Mouse (Mus musculus) T-cell, adult 2 months (primary cell): Measurements from ENCODE around the gene Gsto1.
"Not testable (repeated sequence)": the region's sequence is repeated elsewhere in the genome, so short reads cannot be mapped to it uniquely, and the experiment has no call there.

Experiments used
- DNase-seq: peaks from one replicate; pipeline ENCODE4 v3.0.0; 2022; ENCODE audit warnings: low spot score

Gene Gsto1

DNA sequence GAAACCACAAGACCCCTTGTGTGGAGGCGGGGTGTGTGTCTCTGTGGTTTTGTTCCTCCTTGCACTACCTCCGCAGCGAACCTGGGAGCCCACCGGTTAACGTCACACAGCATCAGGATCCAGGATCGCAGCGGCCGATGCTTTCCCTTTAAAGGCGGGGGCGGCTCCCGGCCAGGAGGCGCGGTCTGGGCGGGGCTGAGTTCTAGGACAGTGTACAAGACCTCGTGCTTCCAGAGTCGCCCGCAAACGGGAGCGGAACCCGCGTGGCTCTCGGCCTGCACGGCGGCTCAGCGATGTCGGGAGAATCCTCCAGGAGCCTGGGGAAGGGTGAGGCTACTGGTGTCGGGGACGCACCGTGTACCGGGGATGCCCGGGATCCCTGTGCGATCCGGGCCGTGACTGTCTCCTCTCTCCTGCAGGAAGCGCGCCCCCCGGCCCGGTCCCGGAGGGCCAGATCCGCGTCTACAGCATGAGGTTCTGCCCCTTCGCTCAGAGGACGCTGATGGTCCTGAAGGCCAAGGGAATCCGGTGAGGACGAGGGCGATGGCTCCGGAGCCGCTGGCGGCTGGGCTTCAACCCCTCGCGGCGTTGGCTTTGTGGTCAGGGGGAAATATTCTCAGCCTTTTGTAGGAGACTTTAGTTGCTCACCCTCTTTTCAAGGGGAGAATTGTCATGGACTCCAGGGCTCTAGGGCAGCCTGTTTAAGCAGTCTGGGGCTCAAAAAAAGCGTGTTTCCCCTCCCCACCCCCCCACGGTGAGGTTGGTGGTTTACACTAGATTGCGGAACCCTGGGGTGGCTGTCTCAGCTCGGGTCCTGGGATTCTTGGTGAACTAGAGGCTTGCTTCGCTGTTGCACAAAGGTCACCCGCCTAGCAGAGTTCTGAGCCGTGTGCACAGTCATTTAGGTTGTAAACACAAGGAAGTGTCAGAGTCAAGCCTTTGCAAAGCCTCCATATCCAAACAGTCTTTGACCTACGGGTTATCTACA, at the start of gene Gsto1:
TSS of gene Gsto1 (plus strand) at position 175 of the 988 bp plus-strand sequence.
- peak; percentile 63 for DNase-seq

DNA sequence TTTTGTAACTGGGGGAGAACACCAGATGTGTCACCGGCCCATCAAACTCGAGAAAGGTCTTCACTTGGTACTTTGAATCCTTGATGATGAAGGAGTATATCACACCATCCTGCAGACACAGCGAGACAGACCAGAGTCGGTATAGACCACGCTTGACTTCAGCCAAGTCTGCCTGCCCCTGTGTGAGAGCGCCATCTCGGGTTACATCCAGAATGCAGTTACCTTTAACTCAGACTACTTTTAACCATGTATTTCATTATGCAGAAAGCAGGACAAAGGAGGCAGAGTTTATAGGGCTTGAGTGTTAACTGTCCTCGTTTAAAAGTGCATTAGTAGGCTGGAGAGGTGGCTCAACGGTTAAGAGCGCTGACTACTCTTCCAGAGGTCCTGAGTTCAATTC, 42.7 kb upstream of the Gsto1 start:
- no peak for DNase-seq

DNA sequence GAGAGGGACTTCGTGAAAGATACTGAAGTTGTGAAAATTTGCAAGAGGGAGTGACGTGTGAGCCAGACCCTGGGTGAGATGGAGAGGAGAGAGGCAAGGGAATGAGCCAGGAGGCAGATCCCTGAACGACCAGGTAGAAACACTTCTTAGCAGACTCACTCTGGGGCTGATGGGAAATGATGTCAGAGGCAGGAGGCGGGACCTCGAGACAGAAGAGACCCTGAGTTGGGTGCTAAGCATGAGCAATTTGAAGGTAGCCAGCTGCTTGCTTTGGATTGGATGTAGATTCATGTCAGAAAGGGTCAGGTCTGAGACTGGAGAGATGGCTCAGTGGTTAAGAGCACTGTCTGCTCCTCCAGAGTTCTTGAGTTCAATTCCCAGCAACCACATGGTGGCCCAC, 40.0 kb upstream of the Gsto1 start:
- DNase-seq = no peak

DNA sequence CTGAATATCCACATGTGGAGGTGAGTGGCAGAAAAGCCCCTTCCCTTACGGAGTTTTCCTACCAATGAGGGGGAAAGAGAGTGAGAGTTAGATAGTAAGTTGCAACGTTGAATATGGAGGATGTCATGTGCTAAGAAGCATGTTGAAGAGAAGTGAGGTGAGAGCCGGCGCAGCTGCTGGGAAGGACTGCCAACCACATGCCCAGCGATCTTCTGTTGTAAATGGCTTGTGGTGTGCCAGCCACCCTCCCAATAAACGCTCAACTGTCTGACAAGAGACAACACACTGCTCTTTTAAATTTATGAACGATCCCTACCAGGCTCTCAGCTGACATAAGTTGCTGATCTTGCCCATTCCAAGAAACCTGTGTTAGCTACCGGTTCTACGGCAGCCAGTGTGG, 37.1 kb upstream of the Gsto1 start:
- DNase-seq = no peak

DNA sequence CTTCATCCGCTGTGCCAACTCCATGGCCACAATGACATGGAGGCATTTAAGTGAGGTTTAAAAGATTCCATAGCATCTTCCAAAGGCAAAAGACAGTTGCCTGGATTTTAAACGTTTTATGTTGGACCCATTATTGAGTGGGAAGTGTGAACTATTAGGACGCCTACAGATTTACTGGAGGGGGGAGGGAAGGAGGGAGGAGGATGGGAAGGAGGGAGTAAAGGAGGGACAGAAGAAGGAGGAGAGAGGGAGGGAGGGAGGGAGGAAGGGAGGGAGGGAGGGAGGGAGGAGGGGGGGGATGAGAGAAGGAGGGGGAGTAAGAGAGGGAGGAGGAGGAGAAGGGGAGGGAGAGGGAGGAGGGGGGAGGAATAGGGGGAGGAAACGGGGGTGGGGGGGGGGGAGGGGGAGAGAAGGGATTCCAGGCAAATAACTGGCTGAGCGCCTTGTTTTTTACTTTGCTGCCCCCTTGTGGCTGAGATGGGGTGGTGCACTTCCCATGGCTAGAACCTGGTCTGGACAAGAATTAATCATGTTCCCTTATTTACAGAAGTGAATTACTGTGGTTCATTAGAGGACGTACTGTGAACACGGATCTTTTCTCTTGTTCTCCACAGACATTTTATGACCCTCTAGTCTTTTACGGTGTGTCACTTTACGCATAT, 33.8 kb upstream of the Gsto1 start:
- DNase-seq = peak; percentile 48

DNA sequence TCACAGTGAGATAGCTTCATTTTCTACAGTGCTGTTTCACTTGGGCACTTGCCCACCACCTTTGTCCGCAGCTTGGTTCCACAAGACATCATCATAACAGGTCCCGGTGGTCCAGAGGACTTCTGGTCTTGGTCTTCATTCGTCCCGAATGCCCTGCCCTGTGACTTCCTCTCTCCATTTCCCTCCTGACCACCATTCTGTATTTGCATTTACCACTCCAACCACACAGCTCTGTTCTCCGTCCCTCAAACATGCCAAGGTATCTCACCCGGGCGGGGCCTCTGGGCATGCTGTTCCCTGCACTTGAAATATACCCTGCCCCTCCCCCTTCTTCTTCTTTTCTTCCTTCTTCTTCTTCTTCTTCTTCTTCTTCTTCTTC, 33.3 kb upstream of the Gsto1 start:
- no peak for DNase-seq

DNA sequence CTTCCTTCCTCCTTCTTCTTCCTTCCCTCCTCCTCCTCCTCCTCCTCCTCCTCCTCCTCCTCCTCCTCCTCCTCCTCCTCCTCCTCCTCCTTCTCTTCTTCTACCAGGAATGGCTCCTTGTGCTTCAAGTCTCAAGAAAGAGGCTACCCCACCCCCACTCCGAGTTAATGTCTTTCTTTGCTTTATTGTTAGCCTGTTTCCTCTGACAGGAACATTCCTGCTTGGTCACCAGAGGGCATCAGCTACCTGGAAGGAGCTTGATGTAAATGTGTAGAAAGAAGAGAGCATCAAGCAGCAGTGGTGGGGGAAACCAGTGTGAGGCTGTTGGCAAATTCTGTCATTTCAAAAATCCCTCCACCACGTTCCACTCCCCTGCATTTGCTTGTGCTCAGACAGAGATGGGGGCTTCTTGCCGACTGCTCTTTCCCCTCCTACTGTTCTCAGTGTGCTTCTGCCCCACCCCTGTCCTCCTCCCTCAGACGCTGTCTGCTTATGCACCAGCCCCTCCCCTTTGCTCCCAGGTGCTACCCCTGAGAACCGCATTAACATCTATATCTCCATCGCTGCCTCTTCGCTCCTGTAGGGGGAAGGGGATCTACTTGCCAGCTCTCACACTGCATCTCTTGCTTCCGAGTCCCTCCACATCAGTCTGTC, 32.5 kb upstream of the Gsto1 start:
- no peak for DNase-seq

DNA sequence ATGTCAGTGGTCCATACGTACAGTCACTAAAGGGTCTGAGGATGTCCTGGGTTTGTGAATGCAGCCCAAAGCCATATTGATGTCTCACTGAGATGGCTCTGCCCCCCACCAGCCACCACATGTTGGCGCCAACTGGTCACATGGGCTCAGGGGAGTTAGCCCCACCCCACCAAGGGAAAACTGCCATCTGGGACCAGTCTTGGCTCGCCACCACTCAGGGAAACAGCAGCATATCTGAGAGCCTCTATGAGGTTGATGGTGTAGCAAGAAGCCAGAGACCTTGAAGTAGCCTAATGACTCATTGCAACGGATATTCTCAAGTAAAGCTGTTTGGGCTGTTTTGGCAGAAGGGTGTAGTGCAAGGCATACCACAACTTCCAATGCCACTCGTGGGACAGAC, 30.7 kb upstream of the Gsto1 start:
- DNase-seq = no peak

DNA sequence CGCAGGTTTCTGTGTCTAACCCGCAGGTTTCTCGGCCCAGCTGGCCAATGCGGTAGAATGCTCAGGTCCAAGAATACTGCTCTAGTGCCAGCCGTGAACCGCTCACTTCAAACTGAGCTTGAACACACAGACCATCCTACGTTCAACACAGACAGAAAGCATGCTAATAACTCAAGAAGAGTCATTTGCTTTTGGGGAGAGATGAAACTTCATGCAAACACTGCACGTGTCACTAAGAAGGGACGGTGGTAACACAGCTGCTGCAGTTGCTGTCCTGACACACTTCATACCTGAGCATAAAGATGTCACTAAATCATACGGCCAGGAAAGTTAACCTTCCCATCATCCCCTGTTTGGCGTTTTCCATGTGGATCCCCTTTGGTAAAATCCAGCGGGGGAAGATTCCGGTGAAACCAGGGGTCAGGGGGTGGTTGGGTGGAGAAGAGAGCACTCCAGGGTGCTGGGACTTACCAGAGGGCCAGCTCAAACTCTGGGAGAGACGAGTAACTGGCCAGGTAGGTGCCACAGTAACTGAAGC, 24.8 kb upstream of the Gsto1 start:
- no peak for DNase-seq

DNA sequence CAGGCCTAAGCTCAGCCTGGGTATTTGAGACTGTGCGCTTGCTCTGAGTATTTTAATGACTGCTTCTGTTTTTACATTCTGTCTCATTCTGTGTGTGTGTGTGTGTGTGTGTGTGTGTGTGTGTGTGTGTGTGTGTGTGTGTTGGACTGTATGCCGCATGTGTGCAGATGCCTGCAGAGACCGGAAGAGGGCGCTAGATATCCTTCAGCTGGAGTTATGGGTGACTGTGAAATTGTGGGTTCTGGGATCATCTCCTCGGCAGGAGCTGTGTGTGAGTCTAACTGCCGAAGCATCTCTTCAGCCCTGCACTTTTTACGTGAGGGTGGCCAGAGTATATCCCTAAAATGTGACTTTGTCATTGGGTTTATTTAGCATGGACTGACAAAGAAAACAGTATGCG, 23.7 kb upstream of the Gsto1 start:
- DNase-seq = no peak

DNA sequence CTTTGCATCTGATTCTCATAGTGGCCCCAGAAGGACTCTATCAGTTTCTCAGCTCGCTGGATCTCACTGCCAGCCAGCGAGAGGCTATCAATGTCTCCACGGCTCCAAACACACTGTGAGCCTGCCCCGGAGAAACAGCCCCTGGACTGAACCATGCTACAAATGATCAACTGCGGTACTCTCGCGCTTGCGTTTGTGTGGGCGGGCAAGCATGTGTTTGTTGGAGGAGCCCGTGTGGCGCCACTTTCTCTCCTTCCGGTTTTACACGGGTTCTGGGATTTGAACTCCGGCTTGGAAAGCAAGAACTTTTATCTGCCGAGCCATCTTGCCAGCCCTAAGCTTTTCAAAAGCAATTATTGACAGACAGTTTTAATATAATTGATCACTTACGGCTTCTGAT, 22.5 kb upstream of the Gsto1 start:
- DNase-seq = no peak

DNA sequence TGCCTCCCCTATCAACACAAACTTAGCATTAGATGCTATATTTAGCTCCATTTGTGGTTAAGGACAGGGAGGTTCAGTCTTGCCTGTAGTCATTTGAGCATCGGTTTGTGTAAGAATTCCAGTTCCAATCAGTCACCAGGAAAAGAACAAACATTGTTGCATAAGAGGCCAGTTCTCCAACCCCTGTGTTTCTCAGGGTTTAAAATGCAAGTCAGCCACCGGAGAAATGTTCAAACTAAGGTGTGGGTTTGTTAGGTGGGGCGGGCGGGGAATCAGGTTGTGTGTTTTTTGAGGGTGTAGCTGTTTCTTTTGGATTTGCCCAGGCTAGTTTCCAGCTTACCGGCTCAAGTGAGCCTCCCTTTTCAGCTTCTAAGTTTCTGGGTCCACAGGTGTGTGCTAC, 20.2 kb upstream of the Gsto1 start:
- no peak for DNase-seq

DNA sequence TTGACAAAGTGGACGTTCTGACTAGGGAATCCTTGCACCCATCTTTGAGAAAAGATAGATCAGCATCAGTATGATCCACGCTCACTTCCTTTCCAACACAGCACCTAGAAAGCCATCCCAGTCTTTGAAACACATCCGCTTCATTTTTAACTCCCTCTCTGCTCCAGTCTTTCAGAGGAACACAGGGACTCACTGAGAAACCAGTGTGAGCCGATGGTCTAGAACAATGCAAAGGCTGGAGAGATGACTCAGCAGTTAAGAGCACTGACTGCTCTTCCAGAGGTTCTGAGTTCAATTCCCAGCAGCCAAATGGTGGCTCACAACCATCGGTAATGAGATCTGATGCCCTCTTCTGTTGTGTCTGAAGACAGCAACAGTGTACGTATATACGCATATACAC, 19.0 kb upstream of the Gsto1 start:
- no peak for DNase-seq

DNA sequence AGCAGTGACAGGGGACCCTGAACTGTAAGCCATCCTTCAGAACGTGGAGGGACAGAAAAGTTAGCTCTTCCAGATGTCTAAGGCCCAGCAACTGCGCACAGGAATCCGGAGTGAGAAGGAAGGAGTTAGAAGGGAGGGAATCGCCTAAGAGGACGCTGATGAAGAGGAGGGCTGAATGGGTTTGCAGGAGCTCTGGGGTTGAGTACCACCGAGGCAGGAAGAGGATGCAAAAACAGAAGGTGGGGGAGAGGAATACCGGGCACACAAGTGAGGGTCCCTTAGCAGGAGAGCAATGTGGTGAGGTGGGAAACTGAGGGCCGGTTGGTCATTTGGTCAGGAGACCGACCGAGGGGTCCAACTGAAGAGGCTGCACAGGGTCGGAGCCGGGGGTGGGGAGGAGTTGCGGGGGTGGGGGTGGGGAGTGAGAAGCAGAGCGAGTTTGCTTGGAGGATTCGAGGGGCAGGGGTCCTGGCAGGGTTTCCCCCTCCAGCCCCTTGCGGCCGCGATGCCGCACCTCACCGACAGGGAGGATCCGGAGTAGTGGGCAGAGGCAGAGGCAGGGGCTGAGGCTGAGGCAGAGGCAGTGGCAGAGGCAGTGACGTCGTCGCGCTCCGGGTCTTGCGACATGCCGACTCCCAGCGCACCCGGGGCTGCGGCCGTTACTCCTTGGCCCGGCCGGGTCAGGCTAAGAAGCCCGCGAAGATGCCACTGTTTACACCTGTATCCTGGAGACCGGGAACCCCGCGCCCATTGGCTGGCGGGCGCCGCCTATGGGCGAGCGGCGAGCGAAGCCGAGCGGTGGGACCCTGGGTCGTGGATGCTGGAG, 17.9 kb upstream of the Gsto1 start:
- peak; percentile 67 for DNase-seq

DNA sequence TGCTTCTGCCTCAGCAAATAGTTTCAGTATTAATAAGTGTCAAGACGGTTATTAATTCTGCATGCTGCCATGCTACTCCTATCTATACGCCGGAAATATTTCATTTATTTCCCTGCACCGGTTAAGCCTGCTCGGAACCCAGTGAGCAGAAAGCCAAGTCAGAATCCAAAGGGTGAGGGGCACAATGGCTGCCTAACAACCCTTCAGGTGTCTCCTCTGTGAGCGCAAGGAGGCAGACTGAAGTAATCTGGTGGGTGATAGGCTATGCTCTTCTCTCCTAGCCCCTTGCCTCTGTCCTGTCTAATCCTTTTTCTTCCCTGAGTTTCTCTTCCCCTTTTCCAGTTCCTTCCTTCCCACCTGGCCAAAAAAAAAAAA, 17.3 kb upstream of the Gsto1 start:
- DNase-seq = no peak

DNA sequence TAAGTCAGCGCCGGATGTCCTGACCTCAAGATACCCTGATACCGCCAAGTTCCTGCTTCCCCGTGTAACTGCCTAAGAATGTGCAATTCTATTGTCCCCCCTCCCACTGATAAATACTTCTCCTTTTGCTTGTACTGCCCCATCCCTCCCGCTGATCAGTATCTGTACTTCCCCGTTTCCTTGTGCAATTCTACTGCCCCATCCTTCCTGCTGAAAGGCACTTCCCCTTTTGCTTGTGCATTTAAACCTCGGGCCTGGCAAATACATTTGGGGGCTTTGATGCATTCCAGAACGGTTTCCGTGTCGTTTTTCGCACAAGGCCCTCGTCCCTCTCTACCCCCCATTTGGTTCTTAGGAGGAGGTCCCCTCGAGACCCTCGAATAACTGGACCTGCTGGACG, 13.5 kb upstream of the Gsto1 start:
- DNase-seq = not testable (repeated sequence)

DNA sequence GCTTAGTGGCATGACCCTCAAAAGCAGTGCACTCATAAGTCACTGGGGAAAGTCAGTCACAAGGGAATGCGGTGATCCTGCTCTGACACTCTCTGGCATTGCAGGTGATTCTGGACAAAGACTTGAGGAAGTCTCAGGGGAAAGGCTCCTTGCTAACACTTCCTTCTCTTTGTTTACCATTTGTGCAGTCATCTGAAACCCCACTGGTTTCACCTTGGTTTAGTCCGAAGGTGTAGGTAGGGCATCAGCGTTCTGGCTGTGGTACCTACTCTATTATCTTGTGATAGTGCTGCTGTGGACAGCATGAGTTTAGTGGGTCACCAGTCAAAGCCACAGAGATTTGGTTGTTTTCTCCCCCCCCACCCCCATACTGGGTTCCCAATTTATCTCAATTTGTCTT, 5.0 kb upstream of the Gsto1 start:
- no peak for DNase-seq

DNA sequence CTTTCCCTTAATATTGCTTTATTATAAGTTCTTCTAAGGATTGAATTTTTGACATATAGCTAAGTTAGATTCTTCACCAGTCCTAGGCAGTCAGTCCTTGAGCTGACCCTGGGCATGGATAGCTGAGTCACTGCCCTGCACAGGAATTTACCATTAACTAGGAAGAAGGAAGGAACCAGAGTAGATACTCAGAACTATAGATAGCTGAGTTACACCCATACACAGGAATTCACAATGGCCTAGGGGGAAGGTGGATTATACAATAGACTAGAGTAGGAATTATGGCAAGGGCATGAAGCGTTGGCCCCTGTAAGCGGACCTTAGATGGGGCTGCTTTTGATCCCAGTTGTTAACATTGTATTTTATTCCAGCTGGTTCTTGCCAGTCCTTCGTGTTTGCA, 2.6 kb upstream of the Gsto1 start:
- DNase-seq = not testable (repeated sequence)

DNA sequence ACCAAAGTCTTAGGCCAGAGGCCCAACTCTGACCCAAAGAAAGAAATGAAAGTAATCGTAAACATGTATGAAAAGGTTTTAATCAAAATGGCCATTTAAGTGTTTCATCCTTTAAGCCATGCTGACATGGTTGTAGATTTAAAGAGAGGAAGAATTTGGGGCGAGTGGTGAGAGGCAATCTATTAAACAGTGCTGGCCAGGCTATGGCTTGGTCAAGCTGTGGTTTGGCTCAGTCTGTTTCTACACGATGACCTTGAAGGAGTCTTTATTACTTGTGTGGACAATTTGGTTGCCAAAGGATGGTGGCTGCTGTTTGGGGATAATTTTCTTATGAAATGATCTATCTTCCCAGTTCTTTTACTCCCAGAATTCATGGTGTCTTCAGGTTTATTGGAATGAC, 1.7 kb upstream of the Gsto1 start:
- DNase-seq = no peak

DNA sequence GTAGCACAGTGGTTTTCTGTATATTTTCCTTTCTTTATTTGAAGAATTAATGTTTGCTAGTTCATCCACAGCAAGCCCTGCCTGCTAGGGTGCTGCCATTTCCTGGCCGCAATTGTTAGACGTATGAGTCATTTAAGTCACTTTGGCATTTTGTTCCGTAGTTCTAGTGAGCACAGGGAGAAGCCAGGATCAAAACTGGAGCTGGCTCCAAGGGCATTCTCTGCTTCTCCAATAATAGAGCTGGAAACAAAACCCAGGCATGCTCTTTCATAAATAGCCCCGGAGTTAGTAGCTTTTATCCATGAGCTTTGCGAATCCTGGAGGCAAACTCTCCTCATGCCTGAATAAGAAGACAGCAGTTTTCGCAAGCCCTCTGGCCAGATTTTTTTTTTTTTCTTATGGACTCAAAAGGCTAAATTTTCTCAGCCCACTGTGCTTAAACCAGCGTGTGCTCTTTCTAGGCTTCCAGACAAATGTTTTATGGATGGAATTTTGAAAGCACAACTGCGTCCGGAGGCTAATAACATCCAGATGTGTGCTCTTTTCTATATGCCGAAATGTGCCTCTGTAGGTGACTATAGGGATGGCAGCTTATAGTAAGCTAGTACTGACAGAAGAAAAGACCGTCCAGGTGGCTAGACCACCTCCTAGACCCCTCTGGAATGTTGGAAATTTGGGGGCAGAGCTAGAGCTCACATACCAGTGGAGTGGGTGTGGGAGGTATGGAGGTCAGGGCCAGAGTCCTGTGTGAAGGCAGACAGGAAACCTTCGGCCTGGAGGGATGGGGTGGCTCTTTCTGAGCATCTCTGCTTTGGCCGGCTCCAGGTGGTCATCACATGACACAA, 597 bp upstream of the Gsto1 start:
- no peak for DNase-seq
